Mouse (Mus musculus): Measurements from ENCODE around the gene Sh3kbp1. TPM values are rescaled to one million over a fixed set of nuclear protein-coding genes. Genes with fewer than 3 reads are reported as not detected.
A peak's percentile ranks its signal among the peaks of the same experiment; 100 is the strongest.

The Sh3kbp1 gene
- polyA plus RNA-seq, 1 experiment from 2014 or later = 9.7 TPM

DNA sequence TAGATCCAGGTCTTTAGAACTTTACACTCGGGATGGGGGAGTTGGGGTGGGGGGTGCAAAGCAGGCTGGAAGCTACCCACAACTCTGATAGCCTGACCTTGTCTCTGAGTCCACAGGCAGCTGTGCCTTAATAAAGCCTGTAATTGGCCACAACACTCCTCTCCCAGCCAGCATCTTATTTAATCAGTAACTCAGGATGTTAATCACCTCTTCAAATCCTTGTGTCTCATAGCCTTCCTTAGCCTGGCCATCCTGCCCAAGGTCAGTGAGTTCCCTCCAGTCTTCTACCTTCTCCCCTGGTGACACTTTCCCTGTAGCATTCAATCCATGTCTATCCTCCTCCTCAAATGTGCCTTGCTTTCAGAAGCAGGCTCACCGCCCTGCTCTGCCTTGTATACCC is 342.0 kb downstream of the Sh3kbp1 start:
- H3K4me3 ChIP-seq (ENCODE audit: low read depth, low read length) = no peak overlapping the region
- no peak overlapping the region for H3K27ac ChIP-seq (ENCODE audit: low read depth)
- peaks cover 3% of the 10 kb centered on the region; the same call in 1 of the 2 replicates for H3K27me3 ChIP-seq (ENCODE audit: insufficient read depth, low read length)
- no peak for ATAC-seq
- H3K36me3 ChIP-seq (replicated peaks; ENCODE audit: insufficient read depth, low read length) = no peaks in the 10 kb centered on the region
- H3K9me3 ChIP-seq (ENCODE audit: low read length) = no peaks in the 10 kb centered on the region
- no peak overlapping the region for H3K9ac ChIP-seq (replicated peaks)
- no peak for TF ChIP-seq CTCF (IDR thresholded peaks at IDR 0.05; ENCODE audit: low read depth)
- TF ChIP-seq EP300 (IDR thresholded peaks at IDR 0.05; ENCODE audit: low read depth) = no peak
- 75% methylated on average over 2 of the region's 2 CpGs for WGBS (ENCODE audit: insufficient replicate concordance)
- no peak overlapping the region for H3K4me2 ChIP-seq (ENCODE audit: low read depth, low read length)
- no peaks in the 10 kb centered on the region for H3K4me1 ChIP-seq (ENCODE audit: insufficient read depth)
- no peak for DNase-seq

DNA sequence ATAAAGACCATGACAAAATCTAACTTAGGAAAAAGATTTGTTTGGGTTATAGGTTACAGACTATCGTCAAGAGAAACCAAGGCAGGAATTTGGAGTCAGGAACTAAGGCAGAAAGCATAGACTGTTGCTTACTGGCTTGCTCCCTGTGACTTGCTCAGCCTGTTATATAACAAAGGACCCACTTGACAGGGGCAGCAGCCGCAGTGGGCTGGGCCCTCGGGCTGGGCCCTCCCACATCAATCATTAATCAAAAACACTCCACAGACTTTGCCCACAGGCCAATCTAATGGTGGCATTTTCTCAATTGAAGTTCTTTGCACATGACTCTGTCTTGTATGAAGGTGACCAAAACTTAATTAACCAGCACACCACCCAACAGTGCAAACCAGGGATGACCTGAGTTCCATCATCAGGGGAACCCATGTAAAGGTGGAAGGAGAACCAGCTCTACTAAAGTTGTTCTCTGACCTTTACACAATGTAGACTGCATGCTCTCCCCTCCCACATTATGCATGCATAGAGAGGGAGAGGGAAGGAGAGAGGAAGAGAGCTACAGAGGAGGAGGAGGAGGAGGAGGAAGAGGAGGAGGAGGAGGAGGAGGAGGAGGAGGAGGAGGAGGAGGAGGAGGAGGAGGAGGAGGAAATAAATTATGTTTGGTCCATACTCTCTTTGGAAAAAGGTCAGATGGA is 344.2 kb downstream of the Sh3kbp1 start:
- no peaks in the 10 kb centered on the region for H3K4me1 ChIP-seq (ENCODE audit: insufficient read depth)
- H3K4me3 ChIP-seq (ENCODE audit: low read depth, low read length) = no peak overlapping the region
- no peak for TF ChIP-seq CTCF (IDR thresholded peaks at IDR 0.05; ENCODE audit: low read depth)
- TF ChIP-seq EP300 (IDR thresholded peaks at IDR 0.05; ENCODE audit: low read depth) = no peak
- no peaks in the 10 kb centered on the region for H3K9me3 ChIP-seq (ENCODE audit: low read length)
- ATAC-seq (no peak), DNase-seq (no peak)
- no peaks in the 10 kb centered on the region for H3K27me3 ChIP-seq (ENCODE audit: insufficient read depth, low read length)
- no peaks in the 10 kb centered on the region for H3K36me3 ChIP-seq (replicated peaks; ENCODE audit: insufficient read depth, low read length)
- H3K9ac ChIP-seq (replicated peaks) = no peak overlapping the region
- H3K27ac ChIP-seq (ENCODE audit: low read depth) = no peak overlapping the region
- 75% methylated on average over 3 of the region's 3 CpGs for WGBS (ENCODE audit: insufficient replicate concordance)
- no peak overlapping the region for H3K4me2 ChIP-seq (ENCODE audit: low read depth, low read length)

DNA sequence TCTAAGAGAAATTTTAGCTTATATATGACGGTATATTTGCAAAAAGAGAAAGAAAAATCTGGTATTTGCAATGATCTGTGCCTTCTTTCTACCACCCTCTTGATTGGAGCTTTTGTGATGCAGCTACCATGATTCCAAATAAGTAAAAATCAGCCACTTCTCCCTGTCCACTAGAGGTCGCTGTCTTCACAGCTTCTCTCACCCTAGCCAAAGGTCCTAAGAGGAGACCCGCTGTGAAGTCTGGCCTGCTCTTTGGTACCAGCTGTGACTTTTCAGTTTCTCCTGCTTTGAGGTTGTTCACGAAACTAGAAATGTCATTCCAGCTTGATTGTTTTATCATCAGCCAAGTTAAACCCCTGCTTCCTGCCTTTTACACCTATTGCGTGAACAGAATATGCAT is 346.7 kb downstream of the Sh3kbp1 start:
- H3K9ac ChIP-seq (replicated peaks) = no peak overlapping the region
- H3K4me1 ChIP-seq (ENCODE audit: insufficient read depth) = no peaks in the 10 kb centered on the region
- 0 out of 2 replicates have a peak, but pooled peaks cover 2% of the 10 kb centered on the region for H3K27me3 ChIP-seq (ENCODE audit: insufficient read depth, low read length)
- TF ChIP-seq CTCF (IDR thresholded peaks at IDR 0.05; ENCODE audit: low read depth) = peak; percentile 73
- no peak for TF ChIP-seq EP300 (IDR thresholded peaks at IDR 0.05; ENCODE audit: low read depth)
- ATAC-seq (no peak), DNase-seq (no peak)
- H3K36me3 ChIP-seq (replicated peaks; ENCODE audit: insufficient read depth, low read length) = no peaks in the 10 kb centered on the region
- H3K4me2 ChIP-seq (ENCODE audit: low read depth, low read length) = no peak overlapping the region
- H3K27ac ChIP-seq (ENCODE audit: low read depth) = no peak overlapping the region
- no peak overlapping the region for H3K4me3 ChIP-seq (ENCODE audit: low read depth, low read length)
- 31% methylated on average over 5 of the region's 5 CpGs for WGBS (ENCODE audit: insufficient replicate concordance)
- H3K9me3 ChIP-seq (ENCODE audit: low read length) = no peaks in the 10 kb centered on the region

DNA sequence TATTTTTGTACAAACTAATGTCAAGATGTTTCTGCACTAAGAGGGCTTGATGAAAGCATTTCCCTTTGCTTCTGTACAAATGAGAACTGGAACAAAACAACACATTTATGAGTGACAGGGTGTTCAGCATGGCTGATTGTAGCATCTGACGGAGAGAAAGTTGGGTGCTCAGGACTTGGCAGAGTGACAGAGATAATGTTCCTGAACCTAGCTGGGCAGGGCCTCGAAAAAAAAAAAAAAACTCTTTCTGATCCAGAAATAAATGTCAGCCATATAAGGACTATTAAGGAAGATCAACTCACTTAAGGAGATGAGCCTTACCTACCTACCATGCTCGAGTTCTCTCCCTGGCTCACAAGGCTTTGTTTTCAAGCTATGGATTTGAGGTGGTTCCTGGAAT is 349.2 kb downstream of the Sh3kbp1 start:
- WGBS (ENCODE audit: insufficient replicate concordance) = 52% methylated on average over 3 of the region's 3 CpGs
- DNase-seq = no peak
- ATAC-seq = no peak
- TF ChIP-seq EP300 (IDR thresholded peaks at IDR 0.05; ENCODE audit: low read depth) (no peak), CTCF (IDR thresholded peaks at IDR 0.05; ENCODE audit: low read depth) (no peak)
- Histone ChIP-seq H3K9ac (replicated peaks) (no peak overlapping the region), H3K27me3 (ENCODE audit: insufficient read depth, low read length) (peaks cover 2% of the 10 kb centered on the region; the same call in 1 of the 2 replicates), H3K9me3 (ENCODE audit: low read length) (no peaks in the 10 kb centered on the region), H3K27ac (ENCODE audit: low read depth) (no peak overlapping the region), H3K4me3 (ENCODE audit: low read depth, low read length) (no peak overlapping the region), H3K4me1 (ENCODE audit: insufficient read depth) (no peaks in the 10 kb centered on the region), H3K36me3 (replicated peaks; ENCODE audit: insufficient read depth, low read length) (no peaks in the 10 kb centered on the region), H3K4me2 (ENCODE audit: low read depth, low read length) (no peak overlapping the region)

DNA sequence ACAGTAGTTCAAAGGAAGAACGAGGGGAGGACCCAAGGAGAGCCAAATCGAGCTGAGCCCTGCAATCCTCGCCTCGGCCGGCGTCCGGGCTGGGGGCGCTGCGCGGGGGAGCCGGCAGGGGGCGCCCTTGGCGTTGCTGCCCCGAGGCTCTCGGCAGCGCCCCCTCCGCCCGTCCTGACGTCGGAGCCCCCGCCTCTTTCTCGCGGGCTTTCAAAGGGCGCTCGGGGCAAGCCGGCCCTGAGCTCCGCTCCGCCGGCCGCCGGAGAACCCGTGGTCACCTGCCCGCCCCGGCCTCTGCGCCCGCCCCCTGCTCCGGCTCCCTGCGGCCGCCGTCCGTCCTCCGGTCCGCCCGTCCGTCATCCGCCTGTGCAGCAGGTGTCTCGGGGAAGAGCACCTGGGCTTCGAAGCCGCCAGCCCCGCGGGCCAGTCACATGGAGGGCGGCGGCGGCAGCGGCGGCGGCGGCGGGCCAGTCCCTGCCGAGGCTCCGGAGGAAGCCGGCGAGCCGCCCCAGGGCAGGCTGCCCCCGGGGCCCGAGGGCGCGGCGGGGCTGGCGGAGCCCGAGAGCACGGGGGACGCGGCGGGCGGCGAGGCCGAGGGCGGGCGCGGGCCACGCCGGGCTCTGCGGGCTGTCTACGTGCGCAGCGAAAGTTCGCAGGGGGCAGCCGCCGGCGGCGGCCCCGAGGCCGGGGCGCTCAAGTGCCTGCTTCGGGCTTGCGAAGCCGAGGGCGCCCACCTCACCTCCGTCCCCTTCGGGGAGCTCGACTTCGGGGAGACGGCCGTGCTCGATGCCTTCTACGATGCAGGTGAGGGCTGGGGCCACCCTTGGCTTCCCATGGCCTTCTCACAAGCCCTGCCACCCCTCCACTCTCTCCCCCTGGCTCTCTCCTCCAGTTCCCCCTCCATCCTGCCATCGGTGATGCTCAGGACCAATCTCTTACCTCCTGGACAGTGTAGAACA is 361.2 kb downstream of the Sh3kbp1 start, which contains the start of gene Map3k15:
Map3k15 (plus strand) TSS at position 432 of the 959 bp plus-strand sequence.
- 19% methylated on average over 38 of the region's 108 CpGs for WGBS (ENCODE audit: insufficient replicate concordance)
- peaks cover 8% of the 10 kb centered on the region; the same call in 1 of the 2 replicates for H3K27me3 ChIP-seq (ENCODE audit: insufficient read depth, low read length)
- no peak for TF ChIP-seq EP300 (IDR thresholded peaks at IDR 0.05; ENCODE audit: low read depth)
- peak; percentile 71 for TF ChIP-seq CTCF (IDR thresholded peaks at IDR 0.05; ENCODE audit: low read depth)
- no peak within 1 kb of the TSS for H3K27ac ChIP-seq (ENCODE audit: low read depth)
- peak within 1 kb of the TSS; percentile 43 for H3K4me3 ChIP-seq (ENCODE audit: low read depth, low read length)
- H3K36me3 ChIP-seq (replicated peaks; ENCODE audit: insufficient read depth, low read length) = no peaks in the 10 kb centered on the region
- H3K4me1 ChIP-seq (ENCODE audit: insufficient read depth) = no peaks in the 10 kb centered on the region
- H3K9me3 ChIP-seq (ENCODE audit: low read length) = no peaks in the 10 kb centered on the region
- H3K4me2 ChIP-seq (ENCODE audit: low read depth, low read length) = peak within 1 kb of the TSS; percentile 71
- peak within 1 kb of the TSS; percentile 50; the same call in 1 of the 2 replicates for H3K9ac ChIP-seq (replicated peaks)
- ATAC-seq (peak; percentile 91), DNase-seq (peak; percentile 74)

DNA sequence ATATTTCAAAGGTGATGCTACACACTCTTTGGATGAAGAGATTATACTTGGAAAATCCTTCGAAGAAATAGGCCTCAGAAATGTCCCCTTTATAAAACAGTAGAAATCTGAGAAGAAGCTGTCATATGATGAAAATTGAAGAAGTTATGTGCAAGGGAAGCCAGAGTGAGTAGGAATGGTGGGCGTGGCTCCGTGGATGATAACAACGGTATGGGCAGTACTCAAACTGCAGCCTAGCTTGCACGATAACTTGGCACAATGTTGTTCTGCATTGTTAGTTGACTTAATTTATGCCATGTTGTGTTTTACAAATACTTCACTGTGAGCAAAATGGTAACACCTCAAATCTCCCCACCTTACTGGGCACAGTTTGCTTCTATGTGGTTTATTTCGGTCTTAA is 368.7 kb downstream of the Sh3kbp1 start:
- WGBS (ENCODE audit: insufficient replicate concordance) = 74% methylated on average over 6 of the region's 6 CpGs
- no peak overlapping the region for H3K4me2 ChIP-seq (ENCODE audit: low read depth, low read length)
- H3K9me3 ChIP-seq (ENCODE audit: low read length) = no peaks in the 10 kb centered on the region
- H3K9ac ChIP-seq (replicated peaks) = no peak overlapping the region
- H3K4me3 ChIP-seq (ENCODE audit: low read depth, low read length) = no peak overlapping the region
- no peak for ATAC-seq
- TF ChIP-seq EP300 (IDR thresholded peaks at IDR 0.05; ENCODE audit: low read depth) (no peak), CTCF (IDR thresholded peaks at IDR 0.05; ENCODE audit: low read depth) (no peak)
- no peak overlapping the region for H3K27ac ChIP-seq (ENCODE audit: low read depth)
- no peaks in the 10 kb centered on the region for H3K4me1 ChIP-seq (ENCODE audit: insufficient read depth)
- H3K36me3 ChIP-seq (replicated peaks; ENCODE audit: insufficient read depth, low read length) = no peaks in the 10 kb centered on the region
- 0 out of 2 replicates have a peak, but pooled peaks cover 4% of the 10 kb centered on the region for H3K27me3 ChIP-seq (ENCODE audit: insufficient read depth, low read length)
- DNase-seq = no peak

Other genes starting within 250 kb of the Sh3kbp1 start
- gene Map7d2, start 212.7 kb upstream of the Sh3kbp1 start, polyA plus RNA-seq (2015; fragmentation: Nextera tagmentation; extraction: Ambion mirVana) = not detected in 2 replicates
- 4.1 and 4.6 TPM in 2 replicates for gene Bclaf3, start 100.6 kb upstream of the Sh3kbp1 start, polyA plus RNA-seq (2015; fragmentation: Nextera tagmentation; extraction: Ambion mirVana)